In the genomic region with DNA sequence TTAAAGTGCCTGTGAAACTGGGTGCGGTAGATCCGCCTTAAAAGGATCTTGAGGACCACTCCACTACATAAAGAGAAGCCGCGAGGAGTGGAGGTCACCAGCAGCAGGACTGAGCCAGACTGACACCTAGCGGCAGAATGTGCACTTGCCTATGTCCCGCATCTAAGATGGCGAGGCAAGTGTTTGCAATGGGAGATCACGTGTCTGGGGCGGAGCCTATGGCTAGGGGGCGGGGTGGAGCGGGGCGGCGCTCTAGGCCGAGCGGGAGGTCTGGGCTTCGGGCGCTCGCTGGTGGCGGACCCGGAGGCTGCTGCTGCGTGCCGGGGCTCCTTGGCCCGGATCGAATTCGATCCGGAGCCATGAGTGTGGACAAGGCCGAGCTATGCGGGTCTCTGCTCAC, we compare ENCODE assay signal across 8 mouse cellular contexts. TPM values are rescaled to one million over a fixed set of nuclear protein-coding genes. Genes with fewer than 3 reads are reported as not detected.
A peak's percentile ranks its signal among the peaks of the same experiment; 100 is the strongest.
DNase-seq lines count a peak whose midpoint lies in the region; ATAC-seq and TF ChIP-seq lines count a peak whose summit lies in the region.

A gene (plus strand): TSS at position 255 of the 400 bp plus-strand sequence.

- TF ChIP-seq POLR2A in MEL (IDR thresholded peaks at IDR 0.05; ENCODE audit: control insufficient read depth in 1 of 2, insufficient read depth in 1 of 2, low read depth in 1 of 2, low read length in 2 of 2, poor library complexity in 1 of 2), result peak in 1 of 2 experiments; percentile 63; a peak in 2 of 4 replicates
- TF ChIP-seq POLR2A in cerebellum, adult 2 months (IDR thresholded peaks at IDR 0.05; ENCODE audit: borderline replicate concordance, insufficient read depth, low read length), result peak; percentile 60; the same call in 1 of the 2 replicates

- peak within 1 kb of the TSS; percentile 87 for H3K9ac ChIP-seq in MEL (ENCODE audit: control insufficient read depth, low read depth, low read length, poor library complexity, severe bottlenecking)
- peak within 1 kb of the TSS; percentile 82 for H3K9ac ChIP-seq in lung, embryonic 16.5 days (ENCODE audit: low read length)

- peak; percentile 99 for DNase-seq in MEL (ENCODE audit: low read depth, low spot score)
- peak; percentile 97 to 98 for DNase-seq in cerebellum, adult 2 months
- DNase-seq in forelimb bud, embryonic 11.5 days (ENCODE audit: low read depth, low spot score), result peak; percentile 99
- DNase-seq in layer of hippocampus, adult 9-10 months (ENCODE audit: low spot score), result peak; percentile 96
- peak; percentile 79 for DNase-seq in ovary, postnatal 10 days (ENCODE audit: low spot score)
- peak; percentile 95 to 97 for DNase-seq in thymus, postnatal 10 days (ENCODE audit: low spot score in 2 of 2)

- no peaks in the 10 kb centered on the region for H3K9me3 ChIP-seq in MEL (replicated peaks; ENCODE audit: insufficient read depth, low read length)
- no peaks in the 10 kb centered on the region for H3K9me3 ChIP-seq in lung, embryonic 16.5 days (ENCODE audit: control insufficient read depth, low read length)

- H3K4me2 ChIP-seq in lung, embryonic 16.5 days (ENCODE audit: low read depth, low read length), result peak within 1 kb of the TSS; percentile 88

- peaks cover 0 to 10% of the 10 kb centered on the region in 2 experiments; a peak in 2 of 4 replicates for H3K36me3 ChIP-seq in MEL (ENCODE audit: control insufficient read depth in 1 of 2, insufficient read depth in 2 of 2, low read length in 2 of 2)
- no peaks in the 10 kb centered on the region for H3K36me3 ChIP-seq in lung, embryonic 16.5 days (ENCODE audit: control insufficient read depth, insufficient read depth, low read length)

- peak in 1 of 2 experiments; percentile 19; a peak in 1 of 4 replicates for TF ChIP-seq EP300 in MEL (IDR thresholded peaks at IDR 0.05; ENCODE audit: low read depth in 1 of 2, low read length in 2 of 2)

- H3K4me3 ChIP-seq in MEL (ENCODE audit: control insufficient read depth in 1 of 2, insufficient read depth in 1 of 2, low read depth in 2 of 2, low read length in 2 of 2), result peak within 1 kb of the TSS; percentile 75 to 81
- peak within 1 kb of the TSS; percentile 58 for H3K4me3 ChIP-seq in cerebellum, adult 2 months (replicated peaks; ENCODE audit: insufficient read depth, low read depth, low read length)
- H3K4me3 ChIP-seq in lung, embryonic 16.5 days (ENCODE audit: low read length), result peak within 1 kb of the TSS; percentile 73

- peak; percentile 81 to 96 (median 91) for TF ChIP-seq CTCF in MEL (IDR thresholded peaks at IDR 0.05 in 2 of 3, conservative IDR thresholded peaks at IDR 0.05 in 1 of 3; ENCODE audit: control insufficient read depth in 1 of 3, insufficient read depth in 1 of 3, low read depth in 2 of 3, low read length in 3 of 3, poor library complexity in 1 of 3, severe bottlenecking in 1 of 3)
- TF ChIP-seq CTCF in cerebellum, adult 2 months (IDR thresholded peaks at IDR 0.05; ENCODE audit: borderline replicate concordance, insufficient read depth, low read depth, low read length), result peak; percentile 93

- TF ChIP-seq RAD21 in MEL (IDR thresholded peaks at IDR 0.05; ENCODE audit: low read depth, low read length), result peak; percentile 88

- H3K27ac ChIP-seq in MEL (ENCODE audit: control insufficient read depth, low read depth, low read length), result peak within 1 kb of the TSS; percentile 68
- peak within 1 kb of the TSS; percentile 21; the same call in 1 of the 2 replicates for H3K27ac ChIP-seq in cerebellum, adult 2 months (ENCODE audit: insufficient read depth, low read length)
- H3K27ac ChIP-seq in lung, embryonic 16.5 days (ENCODE audit: low read length), result peak within 1 kb of the TSS; percentile 94

- under 1% methylated on average over 28 of the region's 28 CpGs for WGBS in cerebellum, adult 2 months
- WGBS in lung, embryonic 16.5 days, result under 1% methylated on average over 27 of the region's 28 CpGs

- ATAC-seq in hematopoietic stem cell, adult 5-6 weeks (replicated peaks in 1 of 2; ENCODE audit: insufficient read depth in 1 of 2, low FRiP score in 2 of 2, low TSS enrichment in 1 of 2, low read depth in 1 of 2, poor library complexity in 2 of 2, severe bottlenecking in 2 of 2), result peak; percentile 79 to 87
- ATAC-seq in lung, embryonic 16.5 days (ENCODE audit: low read depth), result peak; percentile 91

- H3K4me1 ChIP-seq in MEL (ENCODE audit: control insufficient read depth in 1 of 2, insufficient read depth in 2 of 2, low read length in 2 of 2), result peaks cover 0 to 21% of the 10 kb centered on the region in 2 experiments; a peak in 3 of 4 replicates
- peaks cover 5% of the 10 kb centered on the region; the same call in 1 of the 2 replicates for H3K4me1 ChIP-seq in cerebellum, adult 2 months (ENCODE audit: control insufficient read depth, insufficient read depth, low read length)
- H3K4me1 ChIP-seq in lung, embryonic 16.5 days (replicated peaks; ENCODE audit: control insufficient read depth, insufficient read depth, low read length), result peaks cover 22% of the 10 kb centered on the region

- H3K27me3 ChIP-seq in MEL (ENCODE audit: control insufficient read depth in 1 of 2, insufficient read depth in 2 of 2, low read length in 2 of 2), result no peaks in the 10 kb centered on the region
- H3K27me3 ChIP-seq in cerebellum, adult 2 months (ENCODE audit: control insufficient read depth, insufficient read depth, low read length), result no peaks in the 10 kb centered on the region
- no peaks in the 10 kb centered on the region; the same call in 1 of the 2 replicates for H3K27me3 ChIP-seq in lung, embryonic 16.5 days (ENCODE audit: control insufficient read depth, insufficient read depth, low read depth, low read length)

- H3K79me2 ChIP-seq in MEL (ENCODE audit: control insufficient read depth, insufficient read depth, low read length, poor library complexity), result peaks cover 3% of the 10 kb centered on the region; the same call in 1 of the 2 replicates

TF ChIP-seq in MEL, 35 proteins besides CTCF, POLR2A, EP300 and RAD21 (continues in another document):
- TF ChIP-seq NELFE (IDR thresholded peaks at IDR 0.05; ENCODE audit: low read depth, low read length), result peak; percentile 23; the same call in 1 of the 2 replicates
- no peak for TF ChIP-seq RCOR1 (IDR thresholded peaks at IDR 0.05; ENCODE audit: low read depth, low read length)
- no peak for TF ChIP-seq CHD2 (IDR thresholded peaks at IDR 0.05; ENCODE audit: low read length)
- TF ChIP-seq MAX (IDR thresholded peaks at IDR 0.05; ENCODE audit: low read length), result peak; percentile 94
- peak; percentile 24; the same call in 1 of the 2 replicates for TF ChIP-seq ZMIZ1 (IDR thresholded peaks at IDR 0.05; ENCODE audit: low read depth, low read length)
- TF ChIP-seq UBTF (IDR thresholded peaks at IDR 0.05; ENCODE audit: borderline replicate concordance, insufficient read depth, low read depth, low read length), result no peak
- peak; percentile 77 for TF ChIP-seq TBP (IDR thresholded peaks at IDR 0.05; ENCODE audit: low read depth, low read length)
- TF ChIP-seq TAL1 (IDR thresholded peaks at IDR 0.05; ENCODE audit: low read length), result no peak
- peak; percentile 36; the same call in 1 of the 2 replicates for TF ChIP-seq POLR2AphosphoS2 (IDR thresholded peaks at IDR 0.05; ENCODE audit: low read length)
- TF ChIP-seq ZC3H11A (IDR thresholded peaks at IDR 0.05; ENCODE audit: low read depth, low read length), result peak; percentile 68
- no peak for TF ChIP-seq GABPA (IDR thresholded peaks at IDR 0.05; ENCODE audit: low read depth, low read length)
- TF ChIP-seq JUND (IDR thresholded peaks at IDR 0.05; ENCODE audit: low read depth, low read length), result no peak
- peak; percentile 87 for TF ChIP-seq SIN3A (IDR thresholded peaks at IDR 0.05; ENCODE audit: low read length)
- no peak for TF ChIP-seq MEF2A (IDR thresholded peaks at IDR 0.05; ENCODE audit: extremely low read depth, insufficient replicate concordance, low read depth, low read length, poor library complexity, severe bottlenecking)
- peak; percentile 42 to 81; a peak in 3 of 4 replicates for TF ChIP-seq USF2 (IDR thresholded peaks at IDR 0.05; ENCODE audit: borderline replicate concordance in 1 of 2, insufficient read depth in 1 of 2, low read depth in 1 of 2, low read length in 2 of 2)
- no peak for TF ChIP-seq ZNF384 (IDR thresholded peaks at IDR 0.05; ENCODE audit: low read depth, low read length)
- TF ChIP-seq CHD1 (IDR thresholded peaks at IDR 0.05; ENCODE audit: low read depth, low read length), result no peak; the same call in 1 of the 2 replicates
- TF ChIP-seq MAZ (IDR thresholded peaks at IDR 0.05; ENCODE audit: low read depth, low read length), result peak; percentile 62; the same call in 1 of the 2 replicates
- peak; percentile 87 for TF ChIP-seq SMC3 (IDR thresholded peaks at IDR 0.05; ENCODE audit: low read depth, low read length)
- TF ChIP-seq USF1 (IDR thresholded peaks at IDR 0.05; ENCODE audit: low read depth, low read length), result peak; percentile 97
- TF ChIP-seq POLR2AphosphoS5 (IDR thresholded peaks at IDR 0.05; ENCODE audit: borderline replicate concordance, low read depth, low read length), result no peak
- TF ChIP-seq TCF12 (IDR thresholded peaks at IDR 0.05; ENCODE audit: low read depth, low read length), result peak; percentile 60; the same call in 1 of the 2 replicates
- TF ChIP-seq ZKSCAN1 (IDR thresholded peaks at IDR 0.05; ENCODE audit: low read depth, low read length), result no peak
- TF ChIP-seq MYB (IDR thresholded peaks at IDR 0.05; ENCODE audit: low read depth, low read length), result no peak
- no peak; the same call in 1 of the 2 replicates for TF ChIP-seq MYC (IDR thresholded peaks at IDR 0.05; ENCODE audit: low read depth, low read length)
- peak; percentile 58; the same call in 1 of the 2 replicates for TF ChIP-seq ETS1 (IDR thresholded peaks at IDR 0.05; ENCODE audit: low read depth, low read length)
- no peak for TF ChIP-seq MAFK (IDR thresholded peaks at IDR 0.05; ENCODE audit: borderline replicate concordance, low read depth, low read length)
- no peak for TF ChIP-seq KAT2A (conservative IDR thresholded peaks at IDR 0.05; ENCODE audit: low read depth, low read length)
- peak; percentile 90 for TF ChIP-seq BHLHE40 (IDR thresholded peaks at IDR 0.05; ENCODE audit: borderline replicate concordance, low read depth, low read length)
- TF ChIP-seq NRF1 (IDR thresholded peaks at IDR 0.05; ENCODE audit: insufficient read depth, low read depth, low read length, poor library complexity, severe bottlenecking), result no peak
- no peak for TF ChIP-seq GATA1 (IDR thresholded peaks at IDR 0.05; ENCODE audit: low read depth, low read length)

RNA-seq across cellular contexts. Expression of the gene that starts here (rescaled TPM):
- total RNA-seq in MEL (2012; rRNA removed), result 10.5 and 11.5 TPM in 2 replicates
- polyA plus RNA-seq in MEL (2012; ENCODE audit: insufficient read depth in 1 of 2, insufficient read length in 2 of 2, low read depth in 1 of 2, low replicate concordance in 2 of 2, missing spikeins in 1 of 2), result 10 to 100 TPM in 1 of 2 experiments, not detected in 1; 17.5 TPM
- 14.1 and 14.2 TPM in 2 replicates for polyA plus RNA-seq in cerebellum, adult 2 months (2012; rRNA removed)
- total RNA-seq in hematopoietic stem cell, adult 5-6 weeks (2017), result 17.9 and 18.5 TPM in 2 replicates
- polyA plus RNA-seq in lung, embryonic 16.5 days (2015; fragmentation: Nextera tagmentation; extraction: Ambion mirVana), result 24.2 and 27.2 TPM in 2 replicates

Comparison
In these comparisons a context has a peak if more than half of its experiments do, and no peak if none do; other contexts are left out.
1. Peak in every context shown above with its lines: DNase-seq, ATAC-seq, H3K4me3 ChIP-seq and H3K27ac ChIP-seq.
2. H3K27ac ChIP-seq: peak in every context shown above with its lines; median percentile 94 in lung, embryonic 16.5 days; 68 in MEL; 21 in cerebellum, adult 2 months.